Mouse (Mus musculus): Measurements from ENCODE around the gene Rxra. TPM values are rescaled to one million over a fixed set of nuclear protein-coding genes. Genes with fewer than 3 reads are reported as not detected.

Rxra gene
- polyA plus RNA-seq, 1 experiment from 2014 or later: 3.5 TPM

DNA sequence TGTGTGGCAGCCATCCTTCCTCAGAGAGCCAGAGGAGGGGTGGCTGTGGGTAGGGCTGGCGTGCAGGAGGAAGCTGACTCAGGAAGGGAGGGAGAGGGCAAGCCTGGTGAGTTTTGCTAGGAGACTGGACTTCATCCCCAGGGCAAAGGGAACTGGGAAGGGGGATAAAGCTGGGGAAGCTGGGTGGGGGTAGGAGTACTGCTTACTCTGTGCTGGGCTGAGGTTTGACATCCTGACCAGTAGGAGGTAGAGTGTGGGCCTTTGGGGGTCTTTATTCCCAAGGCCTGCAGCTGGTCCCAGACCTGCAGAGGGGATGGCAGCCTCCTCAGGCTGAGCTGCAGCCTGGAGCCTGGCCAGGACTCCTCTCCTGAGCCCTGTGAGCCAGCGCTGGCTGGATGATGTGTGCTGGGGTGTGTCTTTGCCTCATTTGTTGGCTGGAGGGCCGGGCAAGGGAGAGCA is 4.6 kb upstream of the Rxra start:
- Histone ChIP-seq H3K4me1 (replicated peaks) (peaks cover 48% of the 10 kb centered on the region), H3K9ac (no peak overlapping the region), H3K4me3 (replicated peaks) (no peak overlapping the region), H3K27me3 (peaks cover 18% of the 10 kb centered on the region), H3K27ac (no peak overlapping the region), H3K9me3 (replicated peaks) (no peaks in the 10 kb centered on the region), H3K4me2 (no peak overlapping the region), H3K36me3 (no peaks in the 10 kb centered on the region)
- DNase-seq: no peak
- 35% methylated on average over 3 of the region's 3 CpGs for WGBS (ENCODE audit: insufficient replicate concordance)
- ATAC-seq (ENCODE audit: low read depth): peak; percentile 50

DNA sequence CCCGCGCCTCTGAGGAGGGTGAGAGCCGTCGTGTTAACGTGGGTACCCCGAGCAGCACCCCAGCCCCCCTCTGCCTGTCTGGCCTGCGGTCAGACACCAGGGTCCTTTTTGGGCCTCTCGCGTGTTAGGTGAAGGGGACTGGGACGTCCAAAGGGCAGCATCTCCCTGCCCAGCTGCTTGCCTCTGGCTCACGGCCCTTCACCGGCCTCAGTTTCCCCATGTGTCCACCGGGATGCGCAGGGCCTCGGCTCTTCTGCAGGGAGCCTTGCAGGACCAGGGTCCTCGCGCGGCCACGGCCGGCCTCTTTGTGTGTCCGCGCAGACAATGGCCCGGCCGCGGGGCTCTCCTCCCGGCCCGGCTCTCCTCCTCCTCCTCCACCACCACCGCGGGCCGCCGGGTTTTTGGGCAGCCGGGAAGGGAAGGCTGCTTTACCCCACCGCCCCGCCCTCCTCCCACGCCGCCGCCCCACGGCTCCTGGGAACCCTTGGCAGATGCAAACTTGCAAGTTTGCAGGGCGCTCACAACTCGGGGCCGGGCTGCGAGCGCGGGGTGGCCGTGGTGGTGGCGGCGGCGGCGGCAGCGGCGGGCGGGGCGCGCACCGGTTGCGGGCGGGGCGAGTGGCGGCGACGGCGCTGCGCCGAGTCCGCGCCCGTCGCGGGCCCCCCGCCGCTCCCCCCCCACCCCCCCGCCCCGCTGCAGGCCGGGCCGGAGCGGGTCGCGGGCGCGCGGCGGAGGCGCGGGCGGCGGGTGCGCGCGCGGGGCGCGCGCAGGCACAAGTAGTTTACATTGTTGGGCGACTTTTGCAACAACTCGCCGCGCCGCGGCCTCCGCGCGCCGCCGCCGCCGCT is 462 bp downstream of the Rxra start:
- Histone ChIP-seq H3K27me3 (peaks cover 34% of the 10 kb centered on the region), H3K4me2 (peak overlapping the region; percentile 87), H3K4me3 (replicated peaks) (peak overlapping the region; percentile 76), H3K36me3 (no peaks in the 10 kb centered on the region), H3K9ac (peak overlapping the region; percentile 81), H3K9me3 (replicated peaks) (no peaks in the 10 kb centered on the region), H3K27ac (peak overlapping the region; percentile 80), H3K4me1 (replicated peaks) (peaks cover 79% of the 10 kb centered on the region)
- WGBS (ENCODE audit: insufficient replicate concordance): under 1% methylated on average over 66 of the region's 106 CpGs
- ATAC-seq (ENCODE audit: low read depth) (peak; percentile 22), DNase-seq (peak; percentile 20)

DNA sequence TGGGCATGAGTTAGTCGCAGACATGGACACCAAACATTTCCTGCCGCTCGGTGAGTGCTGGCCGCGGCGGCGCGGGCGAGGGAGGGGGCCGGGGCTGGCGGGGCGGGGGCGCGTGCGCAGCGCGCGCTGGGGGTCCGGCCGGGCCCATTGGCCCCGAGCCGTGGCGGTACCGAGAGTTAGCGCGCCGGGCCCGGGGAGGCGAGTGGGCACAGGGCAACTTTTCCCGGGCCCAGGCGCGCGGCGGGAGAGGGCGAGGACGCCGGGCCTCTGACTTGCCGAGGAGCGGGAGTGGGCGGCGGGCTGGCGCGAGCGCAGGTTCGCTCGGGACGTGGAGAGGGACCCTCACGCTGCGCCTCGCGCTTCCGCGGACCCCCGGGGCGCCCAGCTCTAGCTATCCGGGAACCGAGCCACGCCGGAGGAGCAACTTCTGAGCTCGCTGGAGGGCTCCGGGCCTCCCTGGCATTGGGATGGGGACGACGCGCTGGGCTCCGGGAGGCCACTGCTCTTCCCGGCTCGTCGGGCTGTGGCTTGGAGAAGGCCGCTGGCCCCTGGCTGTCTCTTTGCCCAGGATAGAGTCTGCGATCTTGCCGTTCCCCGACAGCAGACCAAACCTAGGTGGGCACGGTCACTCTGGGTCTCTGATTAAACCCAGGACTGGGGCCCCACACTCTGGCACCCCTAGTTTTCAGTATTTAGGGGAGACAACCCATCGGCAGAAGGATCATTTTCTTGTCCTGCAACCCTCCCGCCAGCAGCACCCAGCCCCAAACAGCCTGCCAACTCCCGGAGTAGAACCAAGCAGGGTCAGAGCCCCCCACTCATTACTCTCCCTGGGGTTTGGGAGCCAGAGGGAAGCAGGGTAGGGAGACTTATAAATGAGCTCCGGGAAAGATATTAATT is 1.4 kb downstream of the Rxra start:
- Histone ChIP-seq H3K36me3 (no peaks in the 10 kb centered on the region), H3K27me3 (peaks cover 34% of the 10 kb centered on the region), H3K9me3 (replicated peaks) (no peaks in the 10 kb centered on the region), H3K27ac (peak overlapping the region; percentile 77), H3K9ac (peak overlapping the region; percentile 81), H3K4me3 (replicated peaks) (peak overlapping the region; percentile 76), H3K4me2 (peak overlapping the region; percentile 87), H3K4me1 (replicated peaks) (peaks cover 80% of the 10 kb centered on the region)
- ATAC-seq (ENCODE audit: low read depth): no peak
- DNase-seq: no peak
- WGBS (ENCODE audit: insufficient replicate concordance): 2% methylated on average over 77 of the region's 77 CpGs

DNA sequence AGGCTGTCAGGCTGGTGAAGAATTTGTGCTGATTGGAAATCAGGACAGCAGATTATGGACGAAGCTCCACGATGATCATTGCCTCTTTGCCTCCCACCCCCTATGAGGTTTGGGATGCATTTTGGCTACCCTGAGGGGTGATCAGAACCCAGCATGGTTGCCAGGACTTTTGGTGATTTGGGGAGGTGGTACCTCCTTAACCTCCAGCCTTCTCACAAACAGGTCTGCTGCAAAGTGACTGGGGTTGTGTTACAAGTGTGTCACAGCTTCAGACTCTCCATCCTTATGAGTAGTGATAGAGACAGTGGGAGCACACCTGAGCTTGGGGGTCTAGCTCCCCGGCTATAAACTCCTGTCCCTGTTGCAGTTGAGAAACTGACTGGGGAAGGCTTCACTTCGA is 2.1 kb downstream of the Rxra start:
- no peaks in the 10 kb centered on the region for H3K36me3 ChIP-seq
- H3K4me3 ChIP-seq (replicated peaks): peak overlapping the region; percentile 76
- no peaks in the 10 kb centered on the region for H3K9me3 ChIP-seq (replicated peaks)
- 41% methylated on average over 4 of the region's 4 CpGs for WGBS (ENCODE audit: insufficient replicate concordance)
- no peak for DNase-seq
- peaks cover 34% of the 10 kb centered on the region for H3K27me3 ChIP-seq
- H3K9ac ChIP-seq: peak overlapping the region; percentile 81
- no peak for ATAC-seq (ENCODE audit: low read depth)
- peak overlapping the region; percentile 87 for H3K4me2 ChIP-seq
- H3K27ac ChIP-seq: peak overlapping the region; percentile 77; the same call in 1 of the 2 replicates
- peaks cover 84% of the 10 kb centered on the region for H3K4me1 ChIP-seq (replicated peaks)

- WGBS (ENCODE audit: insufficient replicate concordance): 59% methylated on average over 7 of the region's 7 CpGs
- Histone ChIP-seq H3K36me3 (no peaks in the 10 kb centered on the region), H3K27ac (peak overlapping the region; percentile 77), H3K9me3 (replicated peaks) (no peaks in the 10 kb centered on the region), H3K4me2 (peak overlapping the region; percentile 87), H3K27me3 (peaks cover 32% of the 10 kb centered on the region), H3K4me1 (replicated peaks) (peaks cover 89% of the 10 kb centered on the region), H3K9ac (peak overlapping the region; percentile 81; the same call in 1 of the 2 replicates), H3K4me3 (replicated peaks) (peak overlapping the region; percentile 76)
- no peak for ATAC-seq (ENCODE audit: low read depth)
- DNase-seq: no peak
These were observed 2.7 kb downstream of the Rxra start for GRCm38 (mm10) chr2:27678836-27679480.

- H3K27ac ChIP-seq: peak overlapping the region; percentile 11
- H3K4me2 ChIP-seq: peak overlapping the region; percentile 87
- H3K9ac ChIP-seq: peak overlapping the region; percentile 81; the same call in 1 of the 2 replicates
- H3K4me3 ChIP-seq (replicated peaks): peak overlapping the region; percentile 76
- peaks cover 31% of the 10 kb centered on the region for H3K27me3 ChIP-seq
- no peaks in the 10 kb centered on the region for H3K9me3 ChIP-seq (replicated peaks)
- no peaks in the 10 kb centered on the region for H3K36me3 ChIP-seq
- DNase-seq (no peak), ATAC-seq (ENCODE audit: low read depth) (peak; percentile 12)
- 40% methylated on average over 3 of the region's 3 CpGs for WGBS (ENCODE audit: insufficient replicate concordance)
- H3K4me1 ChIP-seq (replicated peaks): peaks cover 92% of the 10 kb centered on the region
These were observed 3.4 kb downstream of the Rxra start for GRCm38 (mm10) chr2:27679621-27680025.

DNA sequence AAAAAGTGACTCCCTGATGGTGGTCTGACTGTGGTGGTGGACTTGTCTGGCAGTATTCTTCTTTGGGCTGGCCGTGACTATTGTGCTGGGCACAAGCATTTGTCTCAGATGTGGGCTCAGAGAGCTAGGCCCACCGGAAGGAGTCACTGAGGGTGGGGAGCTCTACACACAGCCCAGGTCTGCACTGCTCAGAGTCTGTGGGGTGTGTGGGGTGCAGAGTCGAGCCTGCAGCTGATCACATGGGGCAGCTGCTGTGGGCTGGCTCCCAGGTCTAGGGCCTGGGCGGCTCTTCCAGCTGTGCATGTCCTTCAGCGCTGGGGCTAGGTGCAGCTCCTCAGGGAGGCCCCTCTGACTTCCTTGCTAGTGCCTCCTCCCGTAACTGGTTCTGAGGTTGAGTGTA is 3.8 kb downstream of the Rxra start:
- peak overlapping the region; percentile 1; the same call in 1 of the 2 replicates for H3K4me3 ChIP-seq (replicated peaks)
- ATAC-seq (ENCODE audit: low read depth) (0 out of 2 replicates have a peak, but pooled peaks have one; percentile 26), DNase-seq (no peak)
- WGBS (ENCODE audit: insufficient replicate concordance): 47% methylated on average over 6 of the region's 6 CpGs
- peak overlapping the region; percentile 87 for H3K4me2 ChIP-seq
- H3K27me3 ChIP-seq: peaks cover 31% of the 10 kb centered on the region
- H3K36me3 ChIP-seq: no peaks in the 10 kb centered on the region
- no peaks in the 10 kb centered on the region for H3K9me3 ChIP-seq (replicated peaks)
- peak overlapping the region; percentile 8; the same call in 1 of the 2 replicates for H3K27ac ChIP-seq
- peaks cover 90% of the 10 kb centered on the region for H3K4me1 ChIP-seq (replicated peaks)
- peak overlapping the region; percentile 41 for H3K9ac ChIP-seq

DNA sequence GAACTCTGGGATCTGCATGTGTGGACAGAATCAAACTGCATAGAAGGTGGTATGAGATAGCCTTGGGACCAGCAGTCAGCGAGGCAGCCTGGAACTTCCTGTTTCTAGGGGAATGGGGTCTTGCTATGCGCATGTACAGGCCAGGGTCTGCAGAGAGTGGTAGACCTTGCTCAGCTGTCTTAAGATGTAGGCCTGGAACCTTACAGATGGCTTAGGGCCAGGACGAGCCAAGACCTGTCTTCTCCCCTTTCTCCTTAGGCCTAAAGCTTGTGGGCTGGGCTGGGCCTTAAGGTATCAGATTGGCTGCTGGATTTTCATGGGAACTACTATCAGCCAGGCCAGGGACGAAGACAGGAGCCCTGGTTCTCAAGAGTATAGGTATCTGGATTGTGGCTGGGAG is 4.4 kb downstream of the Rxra start:
- peak overlapping the region; percentile 87 for H3K4me2 ChIP-seq
- ATAC-seq (ENCODE audit: low read depth): no peak

DNA sequence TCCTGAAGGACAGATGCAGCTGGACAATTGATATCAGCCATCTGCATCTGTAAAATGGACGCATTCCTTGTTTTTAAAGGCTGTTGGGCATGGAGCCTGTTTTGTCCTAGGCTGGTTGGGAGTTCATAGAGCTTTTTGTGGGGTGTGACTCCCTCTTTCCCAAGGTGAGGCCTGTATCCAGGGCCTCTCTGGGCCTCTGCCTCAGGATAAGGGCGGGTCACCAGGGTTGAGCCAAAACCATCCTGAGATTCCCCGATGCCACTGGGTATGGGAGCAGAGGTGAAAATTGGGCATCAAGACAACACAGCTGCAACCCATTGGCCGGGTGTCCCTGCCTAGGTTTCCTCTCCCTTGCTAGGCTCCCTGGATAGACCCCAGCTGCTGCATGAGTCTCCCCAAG is 5.2 kb downstream of the Rxra start:
- ATAC-seq (ENCODE audit: low read depth) (no peak), DNase-seq (no peak)
- no peak overlapping the region for H3K27ac ChIP-seq
- H3K9me3 ChIP-seq (replicated peaks): no peaks in the 10 kb centered on the region
- no peak overlapping the region for H3K9ac ChIP-seq
- H3K27me3 ChIP-seq: peaks cover 23% of the 10 kb centered on the region
- 71% methylated on average over 4 of the region's 4 CpGs for WGBS (ENCODE audit: insufficient replicate concordance)
- peaks cover 90% of the 10 kb centered on the region for H3K4me1 ChIP-seq (replicated peaks)
- H3K4me3 ChIP-seq (replicated peaks): no peak overlapping the region
- H3K4me2 ChIP-seq: no peak overlapping the region
- H3K36me3 ChIP-seq: no peaks in the 10 kb centered on the region

More for the DNA sequence above, 4.4 kb downstream of the Rxra start:
- Histone ChIP-seq H3K4me3 (replicated peaks) (no peak overlapping the region), H3K4me1 (replicated peaks) (peaks cover 90% of the 10 kb centered on the region), H3K27ac (peak overlapping the region; percentile 8; the same call in 1 of the 2 replicates), H3K36me3 (no peaks in the 10 kb centered on the region), H3K9me3 (replicated peaks) (no peaks in the 10 kb centered on the region), H3K9ac (peak overlapping the region; percentile 41; the same call in 1 of the 2 replicates), H3K27me3 (peaks cover 31% of the 10 kb centered on the region)
- no peak for DNase-seq
- WGBS (ENCODE audit: insufficient replicate concordance): 47% methylated on average over 4 of the region's 4 CpGs

- Histone ChIP-seq H3K36me3 (no peaks in the 10 kb centered on the region), H3K4me2 (no peak overlapping the region), H3K4me1 (replicated peaks) (peaks cover 93% of the 10 kb centered on the region), H3K27me3 (peaks cover 17% of the 10 kb centered on the region), H3K27ac (no peak overlapping the region), H3K4me3 (replicated peaks) (no peak overlapping the region), H3K9ac (no peak overlapping the region), H3K9me3 (replicated peaks) (no peaks in the 10 kb centered on the region)
- 74% methylated on average over 5 of the region's 5 CpGs for WGBS (ENCODE audit: insufficient replicate concordance)
- ATAC-seq (ENCODE audit: low read depth) (no peak), DNase-seq (no peak)
These were observed 5.9 kb downstream of the Rxra start for GRCm38 (mm10) chr2:27682096-27682495.
